Mouse (Mus musculus): ENCODE results near the gene Slc30a7.
A peak's percentile ranks its signal among the peaks of the same experiment; 100 is the strongest.
"Not testable (repeated sequence)": the region's sequence is repeated elsewhere in the genome, so short reads cannot be mapped to it uniquely, and the experiment has no call there.

Gene Slc30a7

GRCm38 (mm10) chr3:115944376-115944775 is 62.8 kb downstream of the Slc30a7 start:
- DNase-seq = no peak

- DNase-seq = no peak
Measured at GRCm38 (mm10) chr3:115941464-115941863, 65.7 kb downstream of the Slc30a7 start.

- no peak for DNase-seq
Measured at GRCm38 (mm10) chr3:115940510-115940909, 66.7 kb downstream of the Slc30a7 start.

GRCm38 (mm10) chr3:115937807-115938206 is 69.4 kb downstream of the Slc30a7 start:
- DNase-seq = no peak

- DNase-seq = peak; percentile 49
Measured at GRCm38 (mm10) chr3:115936734-115937599, 70.2 kb downstream of the Slc30a7 start.

- no peak for DNase-seq
Measured at GRCm38 (mm10) chr3:115933293-115934186, 73.7 kb downstream of the Slc30a7 start.

- no peak for DNase-seq
Measured at GRCm38 (mm10) chr3:115931701-115932100, 75.5 kb downstream of the Slc30a7 start.

- no peak for DNase-seq
Measured at GRCm38 (mm10) chr3:115926531-115926930, 80.7 kb downstream of the Slc30a7 start.

GRCm38 (mm10) chr3:115924401-115925190 is 82.6 kb downstream of the Slc30a7 start:
- DNase-seq = no peak

GRCm38 (mm10) chr3:115907406-115907805 is 99.8 kb downstream of the Slc30a7 start:
- DNase-seq = not testable (repeated sequence)

GRCm38 (mm10) chr3:115905567-115905966 is 101.6 kb downstream of the Slc30a7 start:
- DNase-seq = no peak

- DNase-seq = no peak
Measured at GRCm38 (mm10) chr3:115905067-115905466, 102.1 kb downstream of the Slc30a7 start.

GRCm38 (mm10) chr3:115902301-115902956 is 104.8 kb downstream of the Slc30a7 start:
- DNase-seq = no peak

GRCm38 (mm10) chr3:115898354-115898948 is 108.8 kb downstream of the Slc30a7 start:
- DNase-seq = no peak

- no peak for DNase-seq
Measured at GRCm38 (mm10) chr3:115893166-115893565, 114.0 kb downstream of the Slc30a7 start.

- DNase-seq = no peak
Measured at GRCm38 (mm10) chr3:115892341-115892740, 114.9 kb downstream of the Slc30a7 start.

Measured in right cerebral cortex, postnatal 4 days (tissue).